Mouse (Mus musculus) right cerebral cortex, postnatal 10 days (tissue): ENCODE measurements around the gene Selenow.
"Not testable (repeated sequence)": the region's sequence is repeated elsewhere in the genome, so short reads cannot be mapped to it uniquely, and the experiment has no call there.

Source experiments
- DNase-seq, 2 experiments: peaks; one replicate each; pipeline ENCODE4 v3.0.0; 2021; ENCODE audit warnings: low spot score in 2 of 2

Gene Selenow

GRCm38 (mm10) chr7:15945721-15946536 lies 23.7 kb upstream of the Selenow start, which contains the start of gene Nop53:
Gene Nop53 (minus strand): TSS chr7:15946074.
- peak; percentile 94 to 97 for DNase-seq

- no peak for DNase-seq
Observed at GRCm38 (mm10) chr7:15945211-15945610, 23.0 kb upstream of the Selenow start.

GRCm38 (mm10) chr7:15944311-15944710 lies 22.1 kb upstream of the Selenow start:
- no peak for DNase-seq

- DNase-seq, result no peak
Observed at GRCm38 (mm10) chr7:15938621-15939020, 16.4 kb upstream of the Selenow start.

- DNase-seq, result no peak
Observed at GRCm38 (mm10) chr7:15937491-15937890, 15.3 kb upstream of the Selenow start.

- peak in 1 of 2 experiments; percentile 58 for DNase-seq
Observed at GRCm38 (mm10) chr7:15933437-15934359, 11.5 kb upstream of the Selenow start.

- DNase-seq, result no peak
Observed at GRCm38 (mm10) chr7:15931635-15932034, 9.4 kb upstream of the Selenow start.

- DNase-seq, result no peak
Observed at GRCm38 (mm10) chr7:15930543-15930942, 8.3 kb upstream of the Selenow start.

GRCm38 (mm10) chr7:15929910-15930309 lies 7.7 kb upstream of the Selenow start:
- DNase-seq, result no peak

- peak in 1 of 2 experiments; percentile 67 for DNase-seq
Observed at GRCm38 (mm10) chr7:15921796-15922195, 406 bp downstream of the Selenow start.

- DNase-seq, result no peak
Observed at GRCm38 (mm10) chr7:15920645-15921190, 1.5 kb downstream of the Selenow start.

- no peak for DNase-seq
Observed at GRCm38 (mm10) chr7:15919947-15920346, 2.3 kb downstream of the Selenow start.

- DNase-seq, result peak in 1 of 2 experiments; percentile 39
Observed at GRCm38 (mm10) chr7:15918371-15918770, 3.8 kb downstream of the Selenow start.

GRCm38 (mm10) chr7:15916996-15917395 lies 5.2 kb downstream of the Selenow start:
- no peak for DNase-seq

GRCm38 (mm10) chr7:15916134-15916723 lies 6.0 kb downstream of the Selenow start:
- no peak for DNase-seq

- not testable (repeated sequence) for DNase-seq
Observed at GRCm38 (mm10) chr7:15915695-15916094, 6.5 kb downstream of the Selenow start.

- DNase-seq, result peak in 1 of 2 experiments; percentile 39
Observed at GRCm38 (mm10) chr7:15914751-15915150, 7.5 kb downstream of the Selenow start.

GRCm38 (mm10) chr7:15914252-15914651 lies 8.0 kb downstream of the Selenow start:
- DNase-seq, result peak; percentile 49

GRCm38 (mm10) chr7:15912183-15912582 lies 10.0 kb downstream of the Selenow start:
- DNase-seq, result peak; percentile 80 to 82

GRCm38 (mm10) chr7:15910521-15910920 lies 11.7 kb downstream of the Selenow start:
- DNase-seq, result no peak

- no peak for DNase-seq
Observed at GRCm38 (mm10) chr7:15907971-15908590, 14.1 kb downstream of the Selenow start.
